Mouse (Mus musculus) myocyte (in vitro differentiated cells): Measurements from ENCODE around the gene Heg1.

Experiments
- CEBPB ChIP-seq: IDR thresholded peaks from 2 replicates; pipeline ENCODE4 v1.6.1; 2011; ENCODE audit warnings: mild to moderate bottlenecking, moderate library complexity; ENCODE audit not compliant: poor library complexity, insufficient read depth, severe bottlenecking
- E2F4 ChIP-seq: IDR thresholded peaks from one replicate; pipeline ENCODE4 v1.6.1; 2011; ENCODE audit warnings: mild to moderate bottlenecking, control low read depth, moderate library complexity; ENCODE audit not compliant: insufficient read depth
- MAX ChIP-seq: IDR thresholded peaks from one replicate; pipeline ENCODE4 v1.6.1; 2011; ENCODE audit warnings: low read depth, mild to moderate bottlenecking, control low read depth
- MYOD1 ChIP-seq, 3 experiments: IDR thresholded peaks; one replicate each; pipeline ENCODE4 v1.6.1; 2011; ENCODE audit warnings: control low read depth in 2 of 3, low read depth in 2 of 3, mild to moderate bottlenecking in 2 of 3, moderate library complexity in 1 of 3; ENCODE audit not compliant: insufficient read length in 2 of 3, control insufficient read depth in 1 of 3
- MYOG ChIP-seq, 3 experiments: IDR thresholded peaks; one replicate each; pipeline ENCODE4 v1.6.1; 2011; ENCODE audit warnings: control low read depth in 2 of 3, low read depth in 2 of 3, mild to moderate bottlenecking in 2 of 3; ENCODE audit not compliant: insufficient read length in 2 of 3, control insufficient read depth in 1 of 3, insufficient read depth in 1 of 3
- POLR2A ChIP-seq: IDR thresholded peaks from one replicate; pipeline ENCODE4 v1.6.1; 2011; ENCODE audit warnings: low read depth, mild to moderate bottlenecking, control low read depth, moderate library complexity; ENCODE audit not compliant: insufficient read length
- POLR2AphosphoS2 ChIP-seq: IDR thresholded peaks from one replicate; pipeline ENCODE4 v1.6.1; 2011; ENCODE audit warnings: low read depth, control low read depth; ENCODE audit not compliant: insufficient read length
- REST ChIP-seq: IDR thresholded peaks from one replicate; pipeline ENCODE4 v1.6.1; 2011; ENCODE audit warnings: mild to moderate bottlenecking, control low read depth, moderate library complexity; ENCODE audit not compliant: insufficient read depth, insufficient read length
- TCF12 ChIP-seq: IDR thresholded peaks from one replicate; pipeline ENCODE4 v1.6.1; 2011; ENCODE audit warnings: mild to moderate bottlenecking, control low read depth; ENCODE audit not compliant: poor library complexity, insufficient read depth, severe bottlenecking
- TCF3 ChIP-seq: IDR thresholded peaks from one replicate; pipeline ENCODE4 v1.6.1; 2011; ENCODE audit warnings: low read depth, control low read depth; ENCODE audit not compliant: insufficient read length
- USF1 ChIP-seq: IDR thresholded peaks from one replicate; pipeline ENCODE4 v1.6.1; 2011; ENCODE audit warnings: low read depth, mild to moderate bottlenecking, control low read depth, moderate library complexity

- TF ChIP-seq CEBPB: no peak
- TF ChIP-seq POLR2A: no peak
- no peak for TF ChIP-seq MAX
- TF ChIP-seq MYOG (IDR thresholded peaks at IDR 0.05; ENCODE audit: control insufficient read depth in 1 of 3, insufficient read depth in 1 of 3, insufficient read length in 2 of 3, low read depth in 2 of 3): no peak
- no peak for TF ChIP-seq TCF12
- no peak for TF ChIP-seq USF1
- TF ChIP-seq REST: no peak
- no peak for TF ChIP-seq POLR2AphosphoS2
- no peak for TF ChIP-seq E2F4
- TF ChIP-seq MYOD1 (IDR thresholded peaks at IDR 0.05; ENCODE audit: control insufficient read depth in 1 of 3, insufficient read length in 2 of 3, low read depth in 2 of 3): no peak
- no peak for TF ChIP-seq TCF3
Measured at GRCm38 (mm10) chr16:33747346-33747954, 63.3 kb downstream of the Heg1 start.
